Mouse (Mus musculus): ENCODE data around the gene Lrrc8c.

GRCm38 (mm10) chr5:105536172-105536571 is 17.0 kb downstream of the Lrrc8c start:
- TF ChIP-seq CTCF (IDR thresholded peaks at IDR 0.05; ENCODE audit: control insufficient read depth, insufficient read depth, insufficient replicate concordance, low read depth, low read length): no peak
- no peak for TF ChIP-seq POLR2A (IDR thresholded peaks at IDR 0.05; ENCODE audit: control insufficient read depth, low read depth, low read length)
